Mouse (Mus musculus) testis, adult 2 months (tissue): ENCODE data around the gene Gm14548. TPM values are rescaled to one million over a fixed set of nuclear protein-coding genes. Genes with fewer than 3 reads are reported as not detected.
"Not testable (repeated sequence)": the region's sequence is repeated elsewhere in the genome, so short reads cannot be mapped to it uniquely, and the experiment has no call there.

ENCODE experiments used
- H3K27ac ChIP-seq: fragments of 200-500 bp; 2 replicates; pipeline ENCODE4 v1.5.1; 2012; ENCODE audit warnings: low read depth, low read length; ENCODE audit not compliant: control insufficient read depth, insufficient read depth
- H3K27me3 ChIP-seq: fragments of 200-500 bp; 2 replicates; pipeline ENCODE4 v1.6.1; 2012; ENCODE audit warnings: mild to moderate bottlenecking, low read length, moderate library complexity; ENCODE audit not compliant: control insufficient read depth, insufficient read depth
- H3K36me3 ChIP-seq: fragments of 200-500 bp; 2 replicates; pipeline ENCODE4 v1.6.1; 2012; ENCODE audit warnings: mild to moderate bottlenecking, low read length; ENCODE audit not compliant: control insufficient read depth, insufficient read depth
- H3K4me1 ChIP-seq: fragments of 200-500 bp; 2 replicates; pipeline ENCODE4 v1.6.1; 2012; ENCODE audit warnings: low read length; ENCODE audit not compliant: control insufficient read depth, insufficient read depth
- H3K4me3 ChIP-seq: fragments of 200-500 bp; 2 replicates; pipeline ENCODE4 v1.5.1; 2012; ENCODE audit warnings: low read depth, mild to moderate bottlenecking, low read length, moderate library complexity, mixed read lengths; ENCODE audit not compliant: control insufficient read depth
- CTCF ChIP-seq: fragments of 200-500 bp; IDR thresholded peaks from 2 replicates; pipeline ENCODE4 v1.5.1; 2012; ENCODE audit warnings: low read depth, mild to moderate bottlenecking, inconsistent platforms, low read length, moderate library complexity; ENCODE audit not compliant: control insufficient read depth, insufficient read depth, insufficient replicate concordance
- POLR2A ChIP-seq: fragments of 200-500 bp; IDR thresholded peaks from 2 replicates; pipeline ENCODE4 v1.6.1; 2012; ENCODE audit warnings: low read depth, mild to moderate bottlenecking, inconsistent platforms, low read length, moderate library complexity; ENCODE audit not compliant: control insufficient read depth
- polyA plus RNA-seq: library from polyadenylated mRNA; depleted of rRNA; stranded (reverse); fragments of >200 nt; gene quantifications from 2 replicates; pipeline ENCODE4 v1.2.3, GENCODE M21; 2012; rRNA removed

Gm14548 gene
- polyA plus RNA-seq, result 0.11 TPM in 1 of 2 replicates, not detected in the other

- H3K4me1 ChIP-seq, H3K27me3 ChIP-seq, H3K4me3 ChIP-seq, H3K27ac ChIP-seq, H3K36me3 ChIP-seq: not testable (repeated sequence)
Observed at GRCm38 (mm10) chr7:3898036-3898590, at the start of gene Gm14548. TSS of gene Gm14548 (minus strand) at chr7:3898120.

- no peak for TF ChIP-seq POLR2A
- TF ChIP-seq CTCF, result no peak
- H3K27me3 ChIP-seq, result no peaks in the 10 kb centered on the region
- no peak overlapping the region for H3K4me3 ChIP-seq
- no peak overlapping the region for H3K27ac ChIP-seq
- no peaks in the 10 kb centered on the region for H3K36me3 ChIP-seq
- H3K4me1 ChIP-seq, result no peaks in the 10 kb centered on the region
Observed at GRCm38 (mm10) chr7:3946117-3946516, 48.2 kb upstream of the Gm14548 start.

- no peak for TF ChIP-seq CTCF
- no peak for TF ChIP-seq POLR2A
- Histone ChIP-seq H3K27ac (no peak overlapping the region), H3K36me3 (no peaks in the 10 kb centered on the region), H3K4me1 (no peaks in the 10 kb centered on the region), H3K4me3 (no peak overlapping the region), H3K27me3 (no peaks in the 10 kb centered on the region)
Observed at GRCm38 (mm10) chr7:3940915-3941314, 43.0 kb upstream of the Gm14548 start.

GRCm38 (mm10) chr7:3939866-3940525, 42.1 kb upstream of the Gm14548 start:
- Histone ChIP-seq H3K36me3 (no peaks in the 10 kb centered on the region), H3K27ac (no peak overlapping the region), H3K4me1 (no peaks in the 10 kb centered on the region), H3K4me3 (no peak overlapping the region), H3K27me3 (no peaks in the 10 kb centered on the region)
- TF ChIP-seq POLR2A (no peak), CTCF (no peak)

- H3K27me3 ChIP-seq, H3K4me1 ChIP-seq, H3K27ac ChIP-seq, H3K4me3 ChIP-seq, H3K36me3 ChIP-seq: not testable (repeated sequence)
Observed at GRCm38 (mm10) chr7:3935473-3935872, 37.6 kb upstream of the Gm14548 start.

GRCm38 (mm10) chr7:3915387-3915786, 17.5 kb upstream of the Gm14548 start, which contains the start of gene Lilra6:
TSS of gene Lilra6 (minus strand) at chr7:3915503.
- not testable (repeated sequence) for H3K27ac ChIP-seq, H3K27me3 ChIP-seq, H3K36me3 ChIP-seq, H3K4me3 ChIP-seq, H3K4me1 ChIP-seq

GRCm38 (mm10) chr7:3903704-3904103, 5.8 kb upstream of the Gm14548 start:
- TF ChIP-seq CTCF (no peak), POLR2A (no peak)
- Histone ChIP-seq H3K27me3 (no peaks in the 10 kb centered on the region), H3K36me3 (no peaks in the 10 kb centered on the region), H3K4me1 (no peaks in the 10 kb centered on the region), H3K27ac (no peak overlapping the region), H3K4me3 (no peak overlapping the region)

GRCm38 (mm10) chr7:3875032-3875431, 22.9 kb downstream of the Gm14548 start:
- not testable (repeated sequence) for H3K27me3 ChIP-seq, H3K36me3 ChIP-seq, H3K4me3 ChIP-seq, H3K4me1 ChIP-seq, H3K27ac ChIP-seq

- not testable (repeated sequence) for H3K4me1 ChIP-seq, H3K27me3 ChIP-seq, H3K4me3 ChIP-seq, H3K27ac ChIP-seq, H3K36me3 ChIP-seq
Observed at GRCm38 (mm10) chr7:3844951-3845350, 53.0 kb downstream of the Gm14548 start, which contains the start of gene Pira2. TSS of gene Pira2 (minus strand) at chr7:3845051.

- not testable (repeated sequence) for H3K4me3 ChIP-seq, H3K27me3 ChIP-seq, H3K4me1 ChIP-seq, H3K36me3 ChIP-seq, H3K27ac ChIP-seq
Observed at GRCm38 (mm10) chr7:3837854-3838253, 60.1 kb downstream of the Gm14548 start.
